Mouse (Mus musculus) embryonic fibroblast, embryonic 13.5 days (primary cell): Measurements from ENCODE around the gene Prrc2a.

Experiments
- CTCF ChIP-seq: IDR thresholded peaks from 2 replicates; pipeline ENCODE4 v1.5.1; 2011; ENCODE audit warnings: mild to moderate bottlenecking, control low read depth, low read length, moderate library complexity, borderline replicate concordance; ENCODE audit not compliant: insufficient read depth
- POLR2A ChIP-seq: IDR thresholded peaks from 2 replicates; pipeline ENCODE4 v1.6.1; 2011; ENCODE audit warnings: low read depth, mild to moderate bottlenecking, control low read depth, low read length, moderate library complexity

DNA sequence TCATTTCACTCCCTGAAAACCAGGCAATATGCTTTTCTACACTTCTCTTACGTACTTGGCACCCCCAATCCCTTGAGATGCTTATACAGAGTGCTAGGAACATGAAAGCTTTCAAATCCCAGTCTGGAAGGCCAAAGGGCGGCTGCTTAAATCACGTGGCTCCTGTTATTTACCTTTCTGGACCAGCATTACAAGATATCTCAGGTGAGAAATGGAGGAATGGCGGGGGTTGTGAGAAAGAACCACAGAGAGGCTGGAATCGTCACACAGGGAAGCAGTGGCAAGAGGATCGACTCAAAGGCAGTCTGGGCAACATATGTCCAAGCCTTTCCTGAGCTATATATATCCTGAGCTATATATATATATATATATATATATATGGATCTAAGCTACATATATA, 39.1 kb downstream of the Prrc2a start:
- TF ChIP-seq CTCF (no peak), POLR2A (no peak)
